Mouse (Mus musculus): ENCODE results near the gene Fam241a. TPM values are rescaled to one million over a fixed set of nuclear protein-coding genes. Genes with fewer than 3 reads are reported as not detected.

Fam241a gene
- polyA plus RNA-seq, 1 experiment from 2014 or later = 10.1 TPM

- Histone ChIP-seq H3K27me3 (replicated peaks; ENCODE audit: control insufficient read depth, insufficient read depth, low read length) (no peaks in the 10 kb centered on the region), H3K4me1 (ENCODE audit: control insufficient read depth, insufficient read depth, low read length) (no peaks in the 10 kb centered on the region), H3K36me3 (ENCODE audit: control insufficient read depth, insufficient read depth, low read length) (no peaks in the 10 kb centered on the region), H3K9me3 (ENCODE audit: control insufficient read depth, low read length) (no peaks in the 10 kb centered on the region), H3K4me3 (ENCODE audit: low read depth, low read length) (no peak overlapping the region), H3K9ac (ENCODE audit: low read depth, low read length) (no peak overlapping the region), H3K27ac (replicated peaks; ENCODE audit: low read depth, low read length) (no peak overlapping the region), H3K4me2 (ENCODE audit: low read depth, low read length) (no peak overlapping the region)
- no peak for ATAC-seq (ENCODE audit: low read depth)
- 75% methylated on average over 9 of the region's 9 CpGs for WGBS
- DNase-seq (ENCODE audit: low spot score) = no peak
These were observed 27.9 kb downstream of the Fam241a start for GRCm38 (mm10) chr3:127868046-127868758.

DNA sequence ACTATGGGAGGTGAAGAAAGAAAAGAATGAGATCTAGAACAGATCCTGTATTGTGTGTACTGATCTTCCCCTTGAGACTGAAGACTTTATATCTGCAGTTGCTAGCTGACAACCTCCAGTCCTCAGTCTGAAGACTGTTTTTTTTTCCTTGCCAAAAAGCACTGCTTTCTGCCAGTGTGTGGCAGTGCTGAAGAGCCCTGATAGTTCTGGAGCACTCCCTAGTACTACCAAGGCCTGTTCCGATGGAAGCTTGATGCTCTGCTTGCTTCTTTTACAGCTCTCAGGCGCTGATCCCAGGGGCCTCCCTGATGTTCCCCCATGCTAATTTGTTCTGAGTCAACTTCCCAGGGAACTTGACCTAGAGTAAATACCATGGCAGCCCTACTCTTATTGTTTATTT lies 31.9 kb downstream of the Fam241a start:
- H3K9me3 ChIP-seq (ENCODE audit: control insufficient read depth, low read length) = no peaks in the 10 kb centered on the region
- no peak overlapping the region for H3K27ac ChIP-seq (replicated peaks; ENCODE audit: low read depth, low read length)
- DNase-seq (ENCODE audit: low spot score) = no peak
- no peak overlapping the region for H3K4me2 ChIP-seq (ENCODE audit: low read depth, low read length)
- no peak overlapping the region for H3K9ac ChIP-seq (ENCODE audit: low read depth, low read length)
- H3K4me1 ChIP-seq (ENCODE audit: control insufficient read depth, insufficient read depth, low read length) = no peaks in the 10 kb centered on the region
- WGBS = 37% methylated on average over 2 of the region's 2 CpGs
- no peaks in the 10 kb centered on the region for H3K27me3 ChIP-seq (replicated peaks; ENCODE audit: control insufficient read depth, insufficient read depth, low read length)
- no peak overlapping the region for H3K4me3 ChIP-seq (ENCODE audit: low read depth, low read length)
- no peaks in the 10 kb centered on the region for H3K36me3 ChIP-seq (ENCODE audit: control insufficient read depth, insufficient read depth, low read length)
- no peak for ATAC-seq (ENCODE audit: low read depth)

DNA sequence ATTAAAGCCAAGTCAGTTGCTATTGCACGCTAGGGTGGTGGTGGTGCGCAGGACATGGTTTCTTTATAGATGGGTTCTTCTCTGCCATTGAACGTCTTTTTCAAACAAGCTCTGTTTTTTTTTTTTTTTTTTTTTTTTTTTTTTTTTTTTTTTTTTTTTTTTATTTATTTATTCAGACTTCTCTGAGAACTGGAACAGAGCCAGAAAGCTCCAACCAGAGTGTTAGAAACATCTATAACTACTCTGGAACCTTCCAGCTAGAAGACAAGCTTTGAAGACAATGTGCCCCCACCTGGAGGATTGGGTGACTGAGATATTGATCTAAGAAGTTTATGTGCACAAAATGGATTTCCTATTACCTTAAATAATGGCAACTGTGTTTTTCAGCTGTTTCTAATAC lies 32.6 kb downstream of the Fam241a start:
- no peak overlapping the region for H3K9ac ChIP-seq (ENCODE audit: low read depth, low read length)
- no peaks in the 10 kb centered on the region for H3K9me3 ChIP-seq (ENCODE audit: control insufficient read depth, low read length)
- no peak overlapping the region for H3K4me3 ChIP-seq (ENCODE audit: low read depth, low read length)
- H3K36me3 ChIP-seq (ENCODE audit: control insufficient read depth, insufficient read depth, low read length) = no peaks in the 10 kb centered on the region
- peak; percentile 23 for DNase-seq (ENCODE audit: low spot score)
- ATAC-seq (ENCODE audit: low read depth) = no peak
- 62% methylated on average over 3 of the region's 3 CpGs for WGBS
- no peak overlapping the region for H3K4me2 ChIP-seq (ENCODE audit: low read depth, low read length)
- H3K4me1 ChIP-seq (ENCODE audit: control insufficient read depth, insufficient read depth, low read length) = no peaks in the 10 kb centered on the region
- no peaks in the 10 kb centered on the region for H3K27me3 ChIP-seq (replicated peaks; ENCODE audit: control insufficient read depth, insufficient read depth, low read length)
- H3K27ac ChIP-seq (replicated peaks; ENCODE audit: low read depth, low read length) = no peak overlapping the region

- Histone ChIP-seq H3K9ac (ENCODE audit: low read depth, low read length) (no peak overlapping the region), H3K9me3 (ENCODE audit: control insufficient read depth, low read length) (no peaks in the 10 kb centered on the region), H3K27me3 (replicated peaks; ENCODE audit: control insufficient read depth, insufficient read depth, low read length) (no peaks in the 10 kb centered on the region), H3K27ac (replicated peaks; ENCODE audit: low read depth, low read length) (no peak overlapping the region), H3K4me1 (ENCODE audit: control insufficient read depth, insufficient read depth, low read length) (no peaks in the 10 kb centered on the region), H3K4me2 (ENCODE audit: low read depth, low read length) (no peak overlapping the region), H3K36me3 (ENCODE audit: control insufficient read depth, insufficient read depth, low read length) (no peaks in the 10 kb centered on the region), H3K4me3 (ENCODE audit: low read depth, low read length) (no peak overlapping the region)
- DNase-seq (ENCODE audit: low spot score) (no peak), ATAC-seq (ENCODE audit: low read depth) (no peak)
- WGBS = 59% methylated on average over 4 of the region's 4 CpGs
These were observed 33.6 kb downstream of the Fam241a start for GRCm38 (mm10) chr3:127862479-127862878.

GRCm38 (mm10) chr3:127861340-127861739 lies 34.8 kb downstream of the Fam241a start:
- no peak overlapping the region for H3K4me3 ChIP-seq (ENCODE audit: low read depth, low read length)
- H3K9ac ChIP-seq (ENCODE audit: low read depth, low read length) = no peak overlapping the region
- no peak overlapping the region for H3K4me2 ChIP-seq (ENCODE audit: low read depth, low read length)
- ATAC-seq (ENCODE audit: low read depth) = peak; percentile 78
- no peaks in the 10 kb centered on the region for H3K9me3 ChIP-seq (ENCODE audit: control insufficient read depth, low read length)
- DNase-seq (ENCODE audit: low spot score) = peak; percentile 78
- no peaks in the 10 kb centered on the region for H3K27me3 ChIP-seq (replicated peaks; ENCODE audit: control insufficient read depth, insufficient read depth, low read length)
- peak overlapping the region; percentile 53; the same call in 1 of the 2 replicates for H3K27ac ChIP-seq (replicated peaks; ENCODE audit: low read depth, low read length)
- H3K4me1 ChIP-seq (ENCODE audit: control insufficient read depth, insufficient read depth, low read length) = no peaks in the 10 kb centered on the region
- no peaks in the 10 kb centered on the region for H3K36me3 ChIP-seq (ENCODE audit: control insufficient read depth, insufficient read depth, low read length)
- 71% methylated on average over 11 of the region's 11 CpGs for WGBS

- peak; percentile 92 for DNase-seq (ENCODE audit: low spot score)
- Histone ChIP-seq H3K27ac (replicated peaks; ENCODE audit: low read depth, low read length) (no peak overlapping the region), H3K4me2 (ENCODE audit: low read depth, low read length) (peak overlapping the region; percentile 18), H3K4me3 (ENCODE audit: low read depth, low read length) (no peak overlapping the region), H3K27me3 (replicated peaks; ENCODE audit: control insufficient read depth, insufficient read depth, low read length) (no peaks in the 10 kb centered on the region), H3K4me1 (ENCODE audit: control insufficient read depth, insufficient read depth, low read length) (peaks cover 5% of the 10 kb centered on the region; the same call in 1 of the 2 replicates), H3K9ac (ENCODE audit: low read depth, low read length) (peak overlapping the region; percentile 21; the same call in 1 of the 2 replicates), H3K36me3 (ENCODE audit: control insufficient read depth, insufficient read depth, low read length) (no peaks in the 10 kb centered on the region), H3K9me3 (ENCODE audit: control insufficient read depth, low read length) (no peaks in the 10 kb centered on the region)
- peak; percentile 79; the same call in 1 of the 2 replicates for ATAC-seq (ENCODE audit: low read depth)
- WGBS = 18% methylated on average over 15 of the region's 15 CpGs
These were observed 42.5 kb downstream of the Fam241a start for GRCm38 (mm10) chr3:127853431-127854206.

DNA sequence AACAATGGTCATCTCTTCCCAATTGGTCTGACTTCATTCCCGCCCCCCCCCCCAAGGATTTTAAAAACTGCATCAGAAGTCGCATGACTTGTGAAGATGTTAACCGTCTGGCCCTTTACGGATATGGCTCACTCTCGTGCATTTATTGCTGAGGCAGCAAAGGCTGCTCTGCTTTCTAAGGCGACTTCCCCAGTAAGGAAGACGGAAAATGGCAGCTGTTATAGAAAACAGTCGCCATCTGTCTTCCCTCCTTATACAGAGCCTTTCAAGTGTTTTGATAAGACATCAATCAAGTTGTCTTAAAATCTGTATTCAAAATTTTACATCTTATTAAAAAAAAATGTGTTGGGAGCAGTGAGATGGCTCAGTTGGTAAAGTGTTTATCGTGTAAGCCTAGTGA lies 43.4 kb downstream of the Fam241a start:
- ATAC-seq (ENCODE audit: low read depth) = no peak
- Histone ChIP-seq H3K4me2 (ENCODE audit: low read depth, low read length) (no peak overlapping the region), H3K4me3 (ENCODE audit: low read depth, low read length) (no peak overlapping the region), H3K27ac (replicated peaks; ENCODE audit: low read depth, low read length) (no peak overlapping the region), H3K9me3 (ENCODE audit: control insufficient read depth, low read length) (no peaks in the 10 kb centered on the region), H3K36me3 (ENCODE audit: control insufficient read depth, insufficient read depth, low read length) (no peaks in the 10 kb centered on the region), H3K9ac (ENCODE audit: low read depth, low read length) (no peak overlapping the region), H3K27me3 (replicated peaks; ENCODE audit: control insufficient read depth, insufficient read depth, low read length) (no peaks in the 10 kb centered on the region), H3K4me1 (ENCODE audit: control insufficient read depth, insufficient read depth, low read length) (peaks cover 5% of the 10 kb centered on the region; the same call in 1 of the 2 replicates)
- DNase-seq (ENCODE audit: low spot score) = no peak
- WGBS = 73% methylated on average over 9 of the region's 9 CpGs

GRCm38 (mm10) chr3:127850776-127851646 lies 45.1 kb downstream of the Fam241a start:
- Histone ChIP-seq H3K4me2 (ENCODE audit: low read depth, low read length) (no peak overlapping the region), H3K36me3 (ENCODE audit: control insufficient read depth, insufficient read depth, low read length) (no peaks in the 10 kb centered on the region), H3K4me3 (ENCODE audit: low read depth, low read length) (no peak overlapping the region), H3K9ac (ENCODE audit: low read depth, low read length) (no peak overlapping the region), H3K27ac (replicated peaks; ENCODE audit: low read depth, low read length) (no peak overlapping the region), H3K27me3 (replicated peaks; ENCODE audit: control insufficient read depth, insufficient read depth, low read length) (no peaks in the 10 kb centered on the region), H3K9me3 (ENCODE audit: control insufficient read depth, low read length) (no peaks in the 10 kb centered on the region), H3K4me1 (ENCODE audit: control insufficient read depth, insufficient read depth, low read length) (peaks cover 5% of the 10 kb centered on the region; the same call in 1 of the 2 replicates)
- ATAC-seq (ENCODE audit: low read depth) = no peak
- WGBS = 49% methylated on average over 9 of the region's 9 CpGs
- no peak for DNase-seq (ENCODE audit: low spot score)

All from embryonic facial prominence, embryonic 14.5 days (tissue).